Mouse (Mus musculus): Measurements from ENCODE around the gene Adgrf5. TPM values are rescaled to one million over a fixed set of nuclear protein-coding genes. Genes with fewer than 3 reads are reported as not detected.
A peak's percentile ranks its signal among the peaks of the same experiment; 100 is the strongest.

Gene Adgrf5
- total RNA-seq, 4 experiments from 2014 or later: 32.6 to 36.4 (median 34.1) TPM

GRCm38 (mm10) chr17:43376527-43376926, 16.3 kb downstream of the Adgrf5 start:
- no peak for DNase-seq (ENCODE audit: low spot score in 2 of 2)

- DNase-seq (ENCODE audit: low spot score in 2 of 2): no peak
Observed at GRCm38 (mm10) chr17:43378703-43379102, 18.5 kb downstream of the Adgrf5 start.

GRCm38 (mm10) chr17:43386331-43386730, 26.1 kb downstream of the Adgrf5 start:
- no peak for DNase-seq (ENCODE audit: low spot score in 2 of 2)

GRCm38 (mm10) chr17:43387171-43387570, 26.9 kb downstream of the Adgrf5 start:
- no peak for DNase-seq (ENCODE audit: low spot score in 2 of 2)

- DNase-seq (ENCODE audit: low spot score in 2 of 2): no peak
Observed at GRCm38 (mm10) chr17:43389256-43389655, 29.0 kb downstream of the Adgrf5 start.

- DNase-seq (ENCODE audit: low spot score in 2 of 2): no peak
Observed at GRCm38 (mm10) chr17:43392191-43392590, 31.9 kb downstream of the Adgrf5 start.

GRCm38 (mm10) chr17:43393669-43394068, 33.4 kb downstream of the Adgrf5 start:
- no peak for DNase-seq (ENCODE audit: low spot score in 2 of 2)

- no peak for DNase-seq (ENCODE audit: low spot score in 2 of 2)
Observed at GRCm38 (mm10) chr17:43395400-43396258, 35.4 kb downstream of the Adgrf5 start.

GRCm38 (mm10) chr17:43398612-43399011, 38.4 kb downstream of the Adgrf5 start:
- no peak for DNase-seq (ENCODE audit: low spot score in 2 of 2)

- DNase-seq (ENCODE audit: low spot score in 2 of 2): no peak
Observed at GRCm38 (mm10) chr17:43399151-43399550, 38.9 kb downstream of the Adgrf5 start.

GRCm38 (mm10) chr17:43400483-43400882, 40.2 kb downstream of the Adgrf5 start:
- DNase-seq (ENCODE audit: low spot score in 2 of 2): no peak

GRCm38 (mm10) chr17:43403851-43404250, 43.6 kb downstream of the Adgrf5 start:
- no peak for DNase-seq (ENCODE audit: low spot score in 2 of 2)

GRCm38 (mm10) chr17:43404408-43404807, 44.2 kb downstream of the Adgrf5 start:
- DNase-seq (ENCODE audit: low spot score in 2 of 2): no peak

GRCm38 (mm10) chr17:43406321-43406720, 46.1 kb downstream of the Adgrf5 start:
- no peak for DNase-seq (ENCODE audit: low spot score in 2 of 2)

GRCm38 (mm10) chr17:43407548-43407947, 47.3 kb downstream of the Adgrf5 start:
- DNase-seq (ENCODE audit: low spot score in 2 of 2): no peak

GRCm38 (mm10) chr17:43413182-43413581, 52.9 kb downstream of the Adgrf5 start:
- DNase-seq (ENCODE audit: low spot score in 2 of 2): no peak

GRCm38 (mm10) chr17:43419204-43419603, 59.0 kb downstream of the Adgrf5 start:
- DNase-seq (ENCODE audit: low spot score in 2 of 2): no peak

- no peak for DNase-seq (ENCODE audit: low spot score in 2 of 2)
Observed at GRCm38 (mm10) chr17:43420381-43420780, 60.1 kb downstream of the Adgrf5 start.

- no peak for DNase-seq (ENCODE audit: low spot score in 2 of 2)
Observed at GRCm38 (mm10) chr17:43423953-43424352, 63.7 kb downstream of the Adgrf5 start.

- no peak for DNase-seq (ENCODE audit: low spot score in 2 of 2)
Observed at GRCm38 (mm10) chr17:43431692-43432091, 71.4 kb downstream of the Adgrf5 start.

- DNase-seq (ENCODE audit: low spot score in 2 of 2): no peak
Observed at GRCm38 (mm10) chr17:43434485-43434884, 74.2 kb downstream of the Adgrf5 start.

GRCm38 (mm10) chr17:43451216-43451615, 91.0 kb downstream of the Adgrf5 start:
- no peak for DNase-seq (ENCODE audit: low spot score in 2 of 2)

GRCm38 (mm10) chr17:43458598-43458997, 98.3 kb downstream of the Adgrf5 start:
- peak; percentile 19 to 64 for DNase-seq (ENCODE audit: low spot score in 2 of 2)

Data from layer of hippocampus, adult 8-10 months (tissue).